Mouse (Mus musculus) mouse embryonic stem cell (cell line): ENCODE results near the gene Slc13a2.

Source experiments
- in situ Hi-C, 2 experiments: fragments of 300-500 bp; cut with MboI; formaldehyde crosslinking; loops; 1 replicate in 1 of 2; 3 replicates in 1 of 2; pipeline ENCODE4 v1.14.3; 2019 to 2020; ENCODE audit warnings: low sequenced_read_pairs in 2 of 2, low pct_unique_long_range_greater_than_20kb in 1 of 2, mixed read lengths in 1 of 2; ENCODE audit not compliant: unreplicated experiment in 1 of 2

Slc13a2 gene

DNA sequence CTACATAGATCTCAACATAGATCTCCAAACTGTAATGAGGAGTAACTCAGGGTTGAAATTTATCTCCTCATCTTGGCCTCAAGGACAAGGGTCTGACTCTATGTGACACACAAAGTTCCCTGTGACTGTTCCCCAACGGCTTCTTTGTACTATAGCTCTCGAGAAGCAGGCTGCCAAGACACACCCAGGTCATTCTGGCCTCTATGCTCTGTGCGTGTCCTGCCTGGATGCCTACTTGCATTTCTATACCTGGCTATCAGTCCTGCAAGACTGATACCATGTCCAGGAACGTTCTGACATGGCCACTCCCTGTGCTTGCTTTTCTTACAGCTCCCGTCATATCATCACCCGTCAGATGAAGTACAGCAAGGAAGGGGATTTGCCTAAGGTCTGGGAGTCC, 20.0 kb downstream of the Slc13a2 start:
- in situ Hi-C loops: loop anchor here in 1 of 2 experiments (5.0 kb wide), 1 partner anchor 40 kb away; no protein-coding TSS in a partner anchor

DNA sequence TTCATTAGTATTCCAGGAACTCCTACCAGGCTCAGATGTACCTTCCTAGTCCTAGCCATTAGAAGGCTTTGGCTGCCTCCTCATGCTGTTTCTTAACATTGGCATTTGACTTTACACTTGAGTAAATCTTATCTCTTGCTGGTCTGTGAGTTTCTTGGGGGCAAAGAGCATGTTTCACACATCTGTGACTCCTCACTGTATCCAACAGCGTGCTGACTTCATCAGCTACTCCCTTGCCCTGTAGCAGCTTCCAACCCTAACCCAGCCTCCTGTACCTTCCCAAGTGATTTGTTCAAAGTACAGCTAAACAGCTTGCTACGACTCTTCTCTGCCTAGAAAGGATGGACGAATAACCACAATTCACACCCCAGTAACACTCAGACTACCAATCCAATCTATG, 20.5 kb downstream of the Slc13a2 start:
- in situ Hi-C loops: loop anchor here in 1 of 2 experiments (5.0 kb wide), 1 partner anchor 39 kb away; no protein-coding TSS in a partner anchor

DNA sequence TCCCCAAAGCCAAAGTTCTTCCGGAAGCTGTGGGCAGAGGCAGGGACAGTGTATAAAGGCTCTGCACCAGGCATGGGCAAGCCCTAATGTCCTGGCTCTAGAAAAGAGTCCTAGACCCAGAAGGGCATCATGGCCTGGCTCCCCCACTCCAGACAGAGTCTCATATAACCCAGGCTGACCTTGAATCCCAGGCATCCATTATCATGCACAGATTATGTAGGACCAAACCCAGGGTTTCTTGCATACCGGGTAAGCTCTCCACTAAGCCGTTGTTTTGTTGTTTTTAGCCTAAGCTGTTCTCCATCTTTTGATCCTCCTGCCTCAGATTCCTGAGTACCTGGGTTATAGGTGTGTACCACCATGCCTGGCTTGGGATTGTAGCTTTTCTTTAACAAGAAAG, 21.1 kb downstream of the Slc13a2 start:
- in situ Hi-C loops: loop anchor here in 1 of 2 experiments (5.0 kb wide), 1 partner anchor 39 kb away; no protein-coding TSS in a partner anchor

DNA sequence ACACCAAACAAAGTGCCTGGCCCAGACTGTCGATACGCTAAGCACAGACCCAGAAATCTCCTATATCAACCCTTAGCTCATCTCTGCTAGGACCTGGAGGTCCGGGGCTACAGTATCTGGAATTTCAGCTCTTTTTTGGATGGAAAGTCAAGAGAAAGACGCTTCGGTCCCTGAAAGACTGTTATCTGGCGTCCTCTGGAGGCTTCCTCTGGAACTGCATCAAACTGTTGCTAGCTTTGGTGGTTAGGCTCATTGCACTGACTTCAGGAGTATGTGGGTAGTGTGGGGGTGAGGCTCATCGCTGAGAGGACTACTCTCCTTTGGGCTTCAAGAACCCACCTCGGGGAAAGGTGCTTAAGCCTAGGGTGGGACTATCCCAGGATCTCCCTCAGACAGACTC, 22.3 kb downstream of the Slc13a2 start:
- in situ Hi-C loops: loop anchor here in 1 of 2 experiments (5.0 kb wide), 1 partner anchor 37 kb away; no protein-coding TSS in a partner anchor

DNA sequence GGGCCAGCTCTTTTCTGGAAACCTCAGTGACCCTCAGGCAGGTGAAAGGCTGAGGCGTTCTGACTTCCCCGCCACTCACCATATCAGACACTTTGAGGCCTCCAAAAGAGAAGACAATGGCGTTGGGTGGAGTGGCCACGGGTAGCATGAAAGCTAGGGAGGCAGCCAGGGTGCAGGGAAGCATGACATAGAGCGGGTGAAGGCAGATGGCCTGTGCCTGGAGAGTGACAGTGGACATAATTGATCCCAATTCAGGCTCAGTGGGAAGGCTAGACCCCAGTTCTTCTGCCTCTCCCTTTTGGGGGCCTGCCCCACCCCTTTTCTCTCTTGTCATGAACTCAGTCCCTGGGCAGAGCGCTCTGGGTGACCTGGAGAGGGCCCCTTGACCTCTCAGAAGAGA, 23.8 kb downstream of the Slc13a2 start:
- in situ Hi-C loops: no loop called here

DNA sequence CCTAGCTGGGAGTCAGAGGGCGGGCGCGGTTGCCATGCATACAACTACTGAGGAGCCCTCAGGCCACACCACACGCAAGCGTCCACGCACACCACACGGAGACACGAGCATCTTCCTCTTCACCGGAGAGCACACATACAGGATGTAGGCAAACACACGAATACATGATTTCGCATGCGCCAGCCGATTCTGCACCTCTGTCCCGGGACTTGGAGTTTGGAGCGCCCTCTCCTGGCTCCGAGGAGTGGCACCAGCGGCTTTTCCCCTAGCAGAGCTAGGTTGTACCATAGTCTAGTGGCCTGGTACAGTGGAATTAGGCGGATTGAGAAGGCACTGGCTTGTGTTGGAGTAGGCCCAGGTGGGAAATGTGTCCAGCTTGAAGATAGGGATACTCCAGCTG, 24.6 kb downstream of the Slc13a2 start:
- in situ Hi-C loops: no loop called here

DNA sequence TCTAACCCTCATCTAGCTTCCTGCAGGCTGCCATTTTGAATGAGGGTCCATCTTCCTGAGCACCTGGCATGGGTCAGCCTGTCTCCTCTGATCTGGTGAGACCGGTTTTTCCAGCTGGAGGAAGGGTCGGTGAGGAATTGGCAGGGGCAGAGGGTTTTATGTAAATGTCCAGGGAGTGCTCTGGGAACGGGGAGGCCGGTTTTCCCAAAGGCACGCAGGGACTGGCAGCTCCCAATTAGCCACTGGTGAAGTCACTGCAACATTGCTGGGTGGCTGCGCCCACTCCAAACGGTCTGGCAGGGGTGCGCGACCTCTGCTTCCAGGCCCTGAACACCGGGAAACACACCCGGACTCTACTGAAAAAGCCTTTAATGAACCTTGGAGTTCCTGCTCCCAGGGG, 25.1 kb downstream of the Slc13a2 start:
- in situ Hi-C loops: no loop called here

DNA sequence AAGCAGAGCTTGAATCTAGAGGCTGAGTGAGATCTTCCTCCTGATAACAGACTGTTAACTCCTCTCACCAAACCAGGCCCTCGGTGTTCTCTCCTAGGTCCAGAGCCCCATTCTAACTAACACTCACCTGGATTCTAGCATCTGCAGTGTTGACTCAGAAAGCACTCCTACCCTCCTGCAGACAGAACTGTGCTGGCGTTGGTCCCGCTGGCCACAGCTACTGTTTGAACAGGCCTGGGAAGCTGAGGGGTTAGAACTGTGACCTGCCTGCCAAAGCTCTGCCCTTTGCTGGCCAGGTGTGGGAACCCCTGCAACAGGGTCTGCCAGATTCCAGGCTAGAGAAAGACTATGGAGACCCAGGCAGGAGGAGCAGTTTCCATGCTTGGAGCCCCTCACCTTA, 29.3 kb downstream of the Slc13a2 start:
- in situ Hi-C loops: no loop called here

DNA sequence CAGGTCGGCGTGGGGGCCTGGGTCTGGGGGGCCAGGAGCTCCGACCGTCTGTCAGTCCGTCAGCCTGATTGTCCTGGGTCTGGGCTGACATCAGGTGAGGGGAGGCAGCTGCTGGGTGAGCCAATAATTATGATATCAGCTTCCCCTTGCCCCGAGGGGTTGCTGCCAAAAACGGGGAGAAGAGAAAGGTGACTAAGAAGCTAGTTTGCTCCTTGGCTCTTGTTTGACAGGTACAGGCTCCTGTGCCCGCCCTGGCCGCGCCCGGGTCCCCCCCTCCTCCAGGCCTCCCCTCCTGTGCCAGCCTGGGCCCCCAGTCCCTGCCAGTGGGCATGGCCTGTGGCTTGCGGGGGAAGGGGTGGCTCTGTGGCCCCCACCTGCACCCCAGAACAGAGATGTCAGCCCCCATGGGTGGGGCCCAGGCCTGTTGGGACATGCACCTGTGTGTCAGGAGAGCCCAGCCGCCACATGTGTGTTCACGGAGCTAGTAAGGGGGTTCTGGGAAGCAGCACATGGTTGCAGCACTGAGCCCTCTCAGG, 35.4 kb downstream of the Slc13a2 start, which contains the start of gene Foxn1:
TSS of gene Foxn1 (minus strand) at position 51 of the 536 bp plus-strand sequence.
- in situ Hi-C loops: no loop called here

DNA sequence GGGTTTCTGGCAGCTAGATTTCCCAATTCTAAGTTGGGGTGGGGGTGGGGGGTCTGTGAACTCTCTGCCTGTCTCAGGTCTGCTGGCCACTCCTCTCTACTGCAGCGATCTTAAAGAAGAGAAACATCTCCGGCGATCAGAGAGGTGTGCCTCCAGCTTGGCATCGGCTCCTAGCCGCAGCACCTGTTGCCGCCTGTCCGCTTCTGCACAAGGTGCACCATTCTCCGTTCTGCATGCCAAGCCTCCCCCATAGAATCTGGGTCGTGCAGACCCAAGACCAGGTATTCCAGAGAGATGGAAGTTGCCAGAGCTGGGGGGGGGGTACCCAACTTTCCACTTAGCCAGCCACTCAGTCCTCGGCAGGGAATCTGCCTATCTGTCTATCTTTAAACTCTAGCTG, 36.2 kb downstream of the Slc13a2 start:
- in situ Hi-C loops: no loop called here

DNA sequence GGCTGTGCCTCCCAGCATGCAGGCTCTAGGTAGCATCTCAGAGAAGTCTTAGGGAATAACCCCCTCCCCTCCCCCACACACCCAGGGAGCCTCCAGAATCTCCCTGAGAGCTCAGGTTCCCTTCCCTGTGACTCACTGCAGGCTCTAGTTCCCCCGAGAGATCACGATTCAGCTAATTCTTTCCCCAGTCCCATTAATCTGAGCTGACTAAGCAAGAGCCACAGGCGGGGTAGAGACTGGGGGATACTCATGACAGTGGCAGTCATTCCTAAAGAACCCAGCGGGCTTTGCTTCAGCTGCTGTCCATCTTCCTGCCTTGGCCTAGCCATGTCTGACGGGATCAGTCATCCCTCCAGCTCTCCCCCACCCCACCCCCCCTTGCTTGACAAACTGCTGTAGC, 39.3 kb downstream of the Slc13a2 start:
- in situ Hi-C loops: no loop called here

DNA sequence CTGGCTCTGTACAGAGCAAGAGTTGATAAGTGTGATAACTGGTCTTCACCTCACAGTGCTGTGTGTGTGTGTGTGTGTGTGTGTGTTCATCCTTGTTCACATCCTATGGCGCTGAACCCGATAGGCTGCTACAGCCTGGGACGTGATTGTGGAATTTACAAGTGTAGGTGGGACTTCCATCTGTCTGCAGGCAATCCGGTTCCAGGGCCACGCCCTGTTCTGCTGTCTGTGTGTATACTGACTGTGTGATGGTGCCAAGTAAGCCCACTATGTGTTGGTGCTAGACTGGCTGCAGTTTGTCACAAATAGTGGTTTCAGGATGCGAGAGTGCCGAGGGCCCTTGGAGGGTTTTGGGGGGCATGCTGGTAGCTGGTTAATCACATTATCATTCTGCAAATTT, 39.7 kb downstream of the Slc13a2 start:
- in situ Hi-C loops: no loop called here

DNA sequence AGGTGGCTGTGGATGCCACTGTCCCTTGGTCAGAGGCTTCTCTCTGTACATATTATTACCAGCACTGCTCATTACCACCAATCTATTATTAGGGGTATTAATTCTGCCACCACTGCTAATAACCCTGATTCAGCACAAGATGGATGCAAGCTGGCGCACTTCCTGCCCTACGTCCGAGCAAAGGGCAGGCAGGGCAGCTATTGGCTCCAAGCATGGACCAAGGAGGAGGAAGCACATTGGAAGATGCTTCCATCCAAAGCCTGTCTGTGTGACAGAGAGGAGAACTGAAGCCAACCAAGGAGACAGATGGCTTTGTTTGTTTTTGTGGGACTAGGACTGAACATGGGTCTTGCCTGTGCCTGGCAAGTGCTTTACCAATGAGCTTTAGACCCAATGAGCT, 41.0 kb downstream of the Slc13a2 start:
- in situ Hi-C loops: no loop called here

DNA sequence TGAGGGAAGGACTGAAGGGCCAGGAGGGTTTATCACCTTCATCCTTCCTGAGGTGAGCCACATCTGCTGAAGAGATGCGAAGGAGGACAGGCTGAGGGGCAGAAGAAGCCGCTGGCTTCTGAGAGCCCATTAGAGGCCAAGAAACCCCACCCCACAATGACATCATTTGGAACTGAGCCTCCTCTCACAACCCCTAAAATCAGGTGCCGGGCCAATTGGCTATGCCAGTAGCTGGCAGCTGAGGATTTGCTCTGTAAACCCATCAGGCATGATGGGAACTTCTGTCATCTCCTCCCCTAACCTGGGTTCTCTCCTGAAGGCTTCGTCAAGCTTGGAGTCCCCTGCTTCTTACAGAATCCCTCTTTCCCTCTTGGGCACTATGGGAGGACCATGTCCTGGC, 41.7 kb downstream of the Slc13a2 start:
- in situ Hi-C loops: no loop called here

DNA sequence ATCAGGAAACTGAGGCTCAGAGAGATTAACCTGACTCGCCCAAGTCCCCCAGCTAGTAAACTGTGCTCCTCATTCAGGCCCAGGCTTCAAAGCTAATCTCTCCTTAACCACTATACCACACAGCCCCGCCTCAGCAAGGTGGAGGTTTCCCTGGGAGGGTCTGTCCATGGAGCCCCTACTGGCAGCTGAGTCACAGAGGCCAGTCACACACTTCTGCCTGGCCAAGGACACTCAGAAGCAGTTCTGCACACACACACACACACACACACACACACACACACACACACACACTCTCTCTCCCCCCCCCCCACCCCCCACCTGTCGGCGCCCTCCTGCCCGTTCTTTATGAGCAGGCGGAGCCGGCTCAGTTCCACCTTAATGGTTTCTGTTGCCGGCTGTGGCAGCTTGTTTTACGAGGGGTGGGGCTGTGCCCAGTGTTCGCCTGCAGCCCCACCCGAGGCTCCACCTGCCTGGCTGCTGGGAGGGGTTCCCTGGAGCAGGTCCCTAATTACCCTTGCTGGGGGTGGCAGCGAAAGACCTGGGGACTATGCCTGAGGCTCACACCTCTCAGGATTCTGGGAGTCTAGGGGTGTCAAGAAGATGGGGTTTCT, 44.4 kb downstream of the Slc13a2 start:
- in situ Hi-C loops: no loop called here

DNA sequence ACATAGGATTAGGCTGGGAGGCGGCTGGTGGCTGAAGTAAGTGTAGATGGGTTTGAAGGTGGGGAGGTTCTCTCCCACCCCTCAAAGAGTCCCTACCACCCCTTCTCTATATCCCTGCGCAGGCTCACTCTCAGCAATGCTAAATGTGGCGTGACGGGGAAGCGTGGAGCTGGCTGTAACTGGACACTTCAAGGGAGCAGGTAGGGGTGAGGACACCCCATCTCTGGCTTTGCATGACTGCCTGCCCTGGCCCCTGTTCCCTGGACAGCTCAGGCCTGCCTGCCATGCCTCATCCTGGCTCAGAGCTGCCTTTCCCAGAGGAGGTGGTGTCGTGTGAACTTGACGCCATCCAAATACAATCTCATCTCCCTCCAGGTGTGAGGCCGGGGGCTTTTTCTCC, 47.9 kb downstream of the Slc13a2 start:
- in situ Hi-C loops: no loop called here

DNA sequence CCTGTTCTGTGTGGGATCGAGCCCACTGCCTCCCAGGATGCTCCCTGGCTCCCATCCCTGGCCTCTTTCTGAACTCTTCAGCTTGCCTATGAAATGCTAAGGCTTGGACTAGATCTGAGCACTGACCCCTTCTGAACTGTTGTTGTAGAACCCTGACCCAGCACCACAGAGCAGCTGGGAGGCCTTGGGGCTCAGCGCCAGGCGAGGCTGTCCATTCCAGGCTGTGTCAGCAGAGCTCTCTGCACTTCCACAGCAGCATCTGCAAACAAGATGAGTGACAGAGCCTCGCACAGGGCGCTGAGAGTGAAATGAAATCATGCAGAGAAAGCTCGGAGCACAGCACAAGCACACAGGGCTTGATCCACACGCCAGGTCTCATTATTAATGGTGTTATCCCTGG, 49.4 kb downstream of the Slc13a2 start:
- in situ Hi-C loops: no loop called here

DNA sequence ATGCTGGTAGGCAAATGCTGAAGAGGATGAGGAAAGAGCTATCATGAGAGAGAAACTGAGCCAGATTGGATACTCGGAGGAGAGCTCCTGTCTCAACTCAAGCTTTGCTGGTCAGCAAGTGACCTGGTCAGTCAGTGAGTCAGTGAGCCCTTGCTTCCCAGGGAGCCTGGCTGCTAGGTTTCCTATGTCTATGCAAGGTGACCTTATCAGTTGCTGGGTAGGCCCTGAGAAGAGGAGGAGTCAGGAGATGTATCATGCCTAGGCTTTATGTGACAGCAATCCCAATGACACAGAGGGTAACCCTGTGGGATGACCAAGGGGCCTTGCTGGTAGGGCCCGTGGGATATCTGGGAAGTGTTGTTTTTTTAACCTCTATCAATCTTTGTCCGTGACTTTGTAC, 49.9 kb downstream of the Slc13a2 start:
- in situ Hi-C loops: no loop called here

DNA sequence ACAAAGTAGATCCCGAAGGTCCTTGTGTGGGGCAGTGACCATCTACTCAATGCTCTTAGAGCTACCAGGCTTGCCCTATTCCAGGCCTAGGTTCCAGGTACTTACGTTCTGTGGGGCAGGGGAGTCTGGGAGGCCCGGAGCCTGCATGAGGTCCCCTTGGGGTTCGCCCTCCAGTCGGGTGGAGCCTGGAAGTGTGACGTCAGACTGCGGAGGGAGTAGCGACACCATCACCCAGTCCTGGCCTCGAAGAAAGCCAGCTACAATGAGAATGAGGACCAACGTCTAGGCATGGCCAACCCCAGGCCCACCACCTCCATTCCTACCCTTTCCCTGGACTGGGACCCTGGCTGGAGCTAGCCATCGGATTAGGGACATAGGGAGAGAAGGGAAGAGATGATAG, 50.3 kb downstream of the Slc13a2 start:
- in situ Hi-C loops: no loop called here

DNA sequence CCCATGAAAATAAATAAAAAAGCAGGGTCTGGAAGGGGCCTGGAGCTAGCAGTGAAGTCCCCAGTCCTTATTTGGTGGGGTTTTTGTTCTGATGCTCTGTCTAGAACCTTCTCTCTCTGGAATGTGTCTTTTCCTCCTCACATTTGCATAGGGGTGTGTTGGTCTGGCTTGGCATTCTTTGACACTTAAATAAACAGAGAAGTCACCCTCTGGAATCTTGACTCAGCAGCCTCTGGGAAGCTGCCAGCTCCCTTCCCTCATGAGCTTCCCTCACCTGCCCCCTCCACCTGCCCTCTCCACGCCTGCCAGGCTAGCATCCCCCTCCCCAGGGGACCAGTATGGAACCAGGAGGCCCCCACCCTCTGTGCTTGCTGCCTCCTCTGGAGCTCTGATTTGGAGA, 51.6 kb downstream of the Slc13a2 start:
- in situ Hi-C loops: no loop called here
